Mouse (Mus musculus) spleen, adult 12 weeks (tissue): Measurements from ENCODE around the gene Ptpre.

Experiments
- DNase-seq: peaks from one replicate; pipeline ENCODE4 v3.0.0; 2022; ENCODE audit warnings: low spot score

The Ptpre gene

DNA sequence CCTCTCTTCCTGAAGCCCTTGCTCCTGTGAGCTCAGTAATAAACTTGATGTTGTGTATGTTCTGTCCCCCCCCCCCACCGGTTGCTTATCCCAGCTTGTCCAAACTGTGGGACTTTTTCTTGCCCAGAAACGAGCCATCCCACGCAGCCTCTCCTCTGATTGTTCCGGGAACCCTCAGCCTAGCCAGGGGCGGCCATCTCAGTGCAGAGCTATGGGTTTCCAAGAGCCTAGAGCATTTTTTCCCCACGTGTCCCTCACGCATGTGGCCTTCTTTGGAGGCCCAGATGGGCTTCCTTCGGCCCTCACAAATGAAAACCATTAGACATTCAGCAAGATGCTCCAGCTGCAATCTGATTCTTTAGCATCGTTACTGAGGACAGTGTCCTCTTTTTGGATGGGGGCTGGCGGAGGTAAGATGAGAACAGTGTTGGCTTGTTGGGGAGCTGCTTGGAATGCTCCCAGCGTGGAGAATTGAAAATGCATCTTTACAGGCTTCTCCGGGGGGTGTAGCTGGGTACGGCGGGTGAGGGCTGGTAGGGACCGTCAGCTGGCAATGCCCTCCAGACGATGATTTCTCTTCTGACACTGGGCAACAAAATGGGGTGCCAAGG, 41.5 kb downstream of the Ptpre start:
- no peak for DNase-seq

DNA sequence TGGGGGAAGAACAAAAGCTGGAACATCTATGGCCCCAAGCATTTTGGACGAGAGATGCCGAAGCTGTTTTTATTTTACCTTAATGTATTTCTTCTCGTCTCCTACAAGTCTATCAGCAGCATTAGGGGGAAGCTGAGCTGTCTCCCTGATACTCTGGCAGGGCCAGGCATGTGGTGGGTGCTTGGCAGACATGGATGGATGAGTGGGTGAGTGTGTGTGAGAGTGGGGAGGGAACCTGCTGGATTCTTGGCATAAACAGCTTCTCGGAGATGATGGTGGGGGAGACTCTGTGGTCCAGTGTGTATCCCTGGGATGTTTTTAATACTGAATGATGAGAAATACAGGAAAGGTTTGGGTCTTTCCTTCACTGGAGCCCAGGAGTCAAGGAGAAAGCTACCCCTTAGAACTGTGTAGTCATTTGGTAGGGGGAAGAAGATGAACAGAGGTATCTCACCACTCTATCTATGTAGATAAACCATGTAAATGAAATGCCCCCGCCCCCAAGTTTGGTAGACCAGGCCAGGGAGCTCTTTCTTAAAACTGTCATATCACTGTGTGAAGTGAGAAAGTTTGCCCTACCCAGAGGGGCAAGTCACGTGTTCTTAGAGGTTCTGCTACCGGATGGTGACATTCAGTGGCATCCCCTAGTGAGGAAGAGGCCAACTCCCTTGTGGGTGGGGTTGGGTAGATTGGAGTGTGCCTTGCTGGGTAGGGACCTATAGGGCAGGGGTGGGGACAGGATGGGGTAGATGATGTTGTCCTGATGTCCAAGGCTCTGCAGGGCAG, 43.2 kb downstream of the Ptpre start:
- no peak for DNase-seq

DNA sequence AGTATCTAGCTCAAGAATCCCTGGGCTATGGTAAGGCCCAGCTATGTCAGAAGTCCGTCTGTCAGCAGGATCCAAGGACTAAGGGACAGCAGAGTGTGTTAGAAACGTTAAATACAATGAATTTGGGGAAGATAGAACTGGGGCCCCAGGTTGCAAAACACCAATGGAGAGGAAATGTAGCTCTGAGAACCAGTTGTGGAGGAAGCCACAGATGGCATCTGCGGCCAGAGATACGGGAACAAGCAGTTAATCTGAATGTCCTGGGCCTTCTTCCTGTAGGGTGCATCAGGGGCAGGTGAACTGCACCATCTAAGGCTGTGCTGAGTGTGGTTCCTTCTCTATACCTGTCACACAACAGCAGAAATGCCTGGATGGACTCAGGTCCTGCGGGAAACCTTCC, 43.8 kb downstream of the Ptpre start:
- DNase-seq, result no peak

DNA sequence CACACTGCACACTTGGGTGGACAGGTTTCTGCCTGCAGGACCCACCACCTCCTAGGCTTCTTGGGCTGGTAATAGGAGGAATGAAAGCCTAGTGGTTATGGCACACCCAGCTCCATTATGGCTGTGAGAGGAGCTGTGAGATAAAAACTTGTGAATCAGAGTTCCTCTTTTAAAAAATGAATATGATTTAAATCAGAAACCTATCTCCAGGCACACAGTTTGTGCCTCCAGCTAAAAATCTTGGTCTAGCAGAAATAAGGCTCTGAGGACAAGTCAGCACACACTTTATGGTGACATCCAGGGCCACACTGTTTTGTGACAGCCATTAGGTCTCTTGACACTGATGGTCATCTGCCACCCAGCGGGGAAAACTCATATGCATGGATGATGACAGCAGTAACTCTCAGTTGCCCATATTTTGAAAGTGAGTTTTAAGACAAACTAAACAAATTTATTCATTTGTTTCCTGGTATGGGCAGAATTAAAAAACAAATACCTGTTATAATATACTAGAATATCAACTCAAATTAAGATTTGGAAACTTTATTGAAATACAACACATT, 47.9 kb downstream of the Ptpre start:
- no peak for DNase-seq

DNA sequence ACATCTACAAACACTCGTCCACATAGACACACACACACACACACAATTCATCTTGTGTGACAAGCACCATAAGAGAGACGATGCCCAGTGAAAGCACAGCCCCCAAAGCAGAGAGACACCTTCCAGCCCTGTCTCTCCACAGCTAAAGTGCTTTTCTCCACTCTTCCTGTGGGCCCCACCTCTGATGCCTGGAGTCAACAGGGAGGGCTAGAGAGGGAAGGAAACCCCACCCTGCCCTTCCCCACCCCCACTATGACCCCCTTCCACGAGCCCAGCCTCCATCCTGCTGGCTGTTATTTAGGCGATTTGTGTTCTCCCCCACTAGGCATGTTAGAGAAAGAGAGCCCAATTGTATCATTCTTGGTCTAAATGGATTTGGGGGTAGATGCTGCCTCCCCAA, 49.1 kb downstream of the Ptpre start:
- DNase-seq, result no peak

DNA sequence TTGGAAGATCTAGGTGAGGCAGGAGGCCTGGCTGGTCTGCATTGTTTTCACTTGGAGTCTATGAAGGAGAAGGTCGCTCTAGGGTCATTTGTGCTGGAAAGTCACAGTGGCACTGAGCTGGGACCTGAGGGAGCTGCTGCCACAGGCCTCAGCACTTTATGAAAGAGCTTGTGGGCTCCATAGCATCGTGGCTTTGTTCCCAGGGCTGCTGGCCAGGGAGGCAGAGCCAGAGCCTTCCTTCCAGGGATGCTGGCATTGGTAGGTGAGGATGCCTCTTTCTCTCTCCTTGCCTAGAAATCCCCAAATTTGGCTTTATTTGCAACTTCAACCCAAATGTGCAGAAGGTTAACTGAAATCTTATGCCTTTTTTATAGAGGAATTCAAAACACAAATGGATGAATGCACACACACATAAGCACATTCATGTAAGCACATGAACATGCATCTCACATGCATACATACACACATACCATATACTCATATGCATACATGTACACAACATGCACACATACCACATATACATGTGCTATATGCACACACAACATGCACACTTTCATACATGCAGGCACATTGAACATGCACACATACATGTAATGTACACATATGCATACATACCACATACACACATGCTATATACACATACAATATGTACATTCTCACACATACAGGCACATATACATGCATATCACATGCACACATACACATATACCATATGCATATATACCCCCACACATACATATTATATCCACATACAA, 50.7 kb downstream of the Ptpre start:
- no peak for DNase-seq

DNA sequence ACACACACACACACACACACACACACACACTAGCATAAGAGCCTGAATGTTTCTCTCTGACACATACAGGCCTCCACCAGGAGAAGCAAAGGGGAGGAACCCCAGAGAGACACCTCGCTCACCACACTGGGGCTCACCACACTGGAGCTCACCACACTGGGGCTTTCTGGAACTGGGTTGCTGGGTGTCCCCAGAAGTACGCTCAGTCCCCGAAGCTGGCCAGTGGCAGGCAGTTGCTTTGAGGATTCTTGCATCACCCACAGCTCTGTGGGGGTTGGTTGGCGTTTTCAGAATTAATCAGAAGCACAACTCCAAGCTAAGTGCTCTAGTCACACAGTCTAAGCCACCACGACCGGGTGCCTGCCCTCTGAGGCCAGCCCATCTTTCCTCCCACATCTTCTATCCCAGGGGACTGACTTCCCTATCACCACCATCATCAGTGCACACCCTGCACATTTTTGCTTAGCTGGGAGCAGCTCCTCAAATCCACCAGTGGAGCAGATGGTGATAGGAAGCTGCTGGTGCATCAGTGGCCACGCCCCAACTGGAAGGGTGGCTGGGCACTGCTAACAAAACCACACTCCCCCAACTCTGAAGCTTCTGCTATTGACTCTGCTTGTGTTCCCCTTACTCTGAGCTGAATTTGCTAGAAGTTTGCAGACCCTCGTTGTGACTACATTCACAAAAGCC, 51.5 kb downstream of the Ptpre start:
- no peak for DNase-seq

DNA sequence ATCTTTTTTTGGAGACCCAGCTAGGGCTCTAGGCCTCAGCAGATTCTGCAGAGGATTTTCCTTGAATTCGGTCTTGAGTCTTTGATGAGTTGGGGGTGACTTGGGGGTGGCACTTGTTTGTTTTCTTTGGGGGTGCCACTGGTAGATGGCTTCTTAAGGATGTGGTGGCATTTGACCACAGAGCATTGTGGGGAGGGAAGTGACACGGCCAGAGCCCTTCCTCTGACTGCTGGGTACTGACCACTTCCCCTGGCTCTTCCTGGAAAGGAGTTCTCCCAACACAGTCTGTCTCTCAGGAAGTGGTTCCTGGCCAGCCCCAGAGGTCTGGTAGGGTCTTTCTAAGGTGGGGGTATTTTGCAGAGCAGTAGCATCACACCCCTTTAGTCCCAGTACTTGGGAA, 54.2 kb downstream of the Ptpre start:
- DNase-seq, result no peak

DNA sequence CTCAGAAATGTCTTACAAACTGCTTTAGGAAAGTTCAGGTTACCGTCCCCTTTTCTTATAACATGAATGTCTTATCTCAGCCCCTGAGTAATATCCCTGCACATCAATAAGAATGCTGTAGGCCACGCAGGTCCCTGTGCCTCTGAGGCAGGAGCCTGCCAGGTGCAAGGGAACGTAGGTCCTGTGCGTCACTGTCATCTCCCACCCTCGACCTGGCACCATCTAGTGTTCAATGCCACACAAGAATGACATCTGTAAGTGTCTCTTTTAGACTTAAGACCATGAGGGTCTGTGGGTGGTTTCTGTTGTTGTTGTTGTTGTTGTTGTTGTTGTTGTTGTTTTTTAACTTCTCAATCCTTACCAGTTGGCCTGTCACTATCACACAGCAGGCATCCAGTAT, 56.0 kb downstream of the Ptpre start:
- DNase-seq, result no peak

DNA sequence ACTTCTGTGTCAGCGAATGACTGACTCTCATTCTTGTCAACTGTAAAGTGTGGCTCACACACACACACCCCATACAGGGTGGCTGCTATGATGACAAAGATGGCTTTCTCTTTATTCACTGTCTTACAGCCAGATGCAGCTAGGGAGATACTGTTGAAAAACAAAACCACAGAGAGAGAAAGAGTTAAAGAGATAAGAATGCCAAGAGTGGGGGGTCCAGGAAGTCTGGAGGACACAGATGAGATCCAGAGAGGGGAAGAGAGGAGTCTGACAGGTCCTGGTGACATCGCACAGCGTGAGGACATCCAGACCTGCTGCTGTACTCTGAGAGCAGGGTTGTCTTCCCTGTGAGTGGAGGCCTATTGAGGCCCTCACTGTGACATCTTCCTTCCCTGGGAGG, 56.5 kb downstream of the Ptpre start:
- DNase-seq, result no peak

DNA sequence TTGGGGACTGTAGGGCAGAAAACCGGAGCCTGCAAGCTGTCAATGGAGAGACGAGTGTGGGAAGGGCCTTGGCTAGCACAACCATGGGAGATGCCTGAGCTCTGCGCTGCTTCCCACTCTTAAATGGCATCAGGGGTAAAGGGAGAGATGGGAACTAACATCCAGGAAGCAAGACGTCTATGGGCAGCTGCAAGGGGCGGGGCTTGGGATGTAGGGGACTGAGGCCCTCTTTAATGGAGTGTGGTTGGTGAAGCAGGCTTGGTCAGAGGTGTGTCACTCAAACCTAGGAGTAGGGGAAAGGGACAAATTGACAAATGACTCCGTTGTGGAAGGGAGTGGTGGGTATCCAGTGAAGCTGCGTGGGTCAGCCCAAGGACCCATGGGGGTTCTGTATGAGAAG, 57.4 kb downstream of the Ptpre start:
- DNase-seq, result no peak

DNA sequence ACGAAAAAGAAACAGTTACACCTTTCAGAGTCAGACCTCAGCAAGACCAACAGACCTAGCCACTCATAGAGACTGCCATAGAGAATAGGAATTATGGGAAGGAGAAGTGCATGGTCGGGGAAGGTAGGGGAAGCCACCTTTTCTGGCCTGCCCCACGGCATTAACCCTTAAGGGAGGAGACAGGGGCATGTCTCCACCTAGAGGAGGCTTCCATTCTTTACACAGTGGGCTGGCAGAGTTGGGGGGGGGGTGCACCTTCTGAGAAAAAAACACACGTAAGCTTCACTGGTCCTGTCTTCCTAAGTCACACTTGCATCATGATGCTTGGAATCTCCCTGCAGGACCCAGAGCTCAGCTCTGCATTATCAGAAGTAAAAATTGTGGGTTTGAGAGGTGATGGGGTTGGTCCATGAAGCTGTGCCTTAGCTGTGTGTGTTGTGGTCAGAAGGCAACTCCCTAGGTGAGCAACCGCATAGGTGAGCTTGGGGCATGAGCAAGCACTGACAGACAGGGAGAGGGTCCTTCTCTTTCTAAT, 58.4 kb downstream of the Ptpre start:
- no peak for DNase-seq

DNA sequence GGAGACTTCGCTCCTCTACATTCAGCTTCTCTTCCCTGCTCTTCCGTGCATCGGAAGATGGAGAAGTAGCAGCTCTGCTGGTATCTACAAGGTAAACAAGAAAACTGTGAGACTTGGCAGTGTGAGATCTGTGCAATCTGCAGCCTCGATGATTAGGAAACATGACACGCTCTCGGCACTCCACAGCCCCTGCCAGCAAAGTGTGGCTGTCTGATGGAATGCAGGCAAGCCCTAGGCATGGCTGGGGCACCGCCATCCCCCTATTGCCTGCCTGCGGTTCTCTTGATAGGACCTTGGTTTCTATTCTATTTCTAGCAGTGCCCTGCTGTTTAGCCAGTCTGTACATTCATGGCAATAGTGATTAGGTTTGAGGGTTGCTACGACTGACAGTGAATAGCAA, 59.7 kb downstream of the Ptpre start:
- no peak for DNase-seq

DNA sequence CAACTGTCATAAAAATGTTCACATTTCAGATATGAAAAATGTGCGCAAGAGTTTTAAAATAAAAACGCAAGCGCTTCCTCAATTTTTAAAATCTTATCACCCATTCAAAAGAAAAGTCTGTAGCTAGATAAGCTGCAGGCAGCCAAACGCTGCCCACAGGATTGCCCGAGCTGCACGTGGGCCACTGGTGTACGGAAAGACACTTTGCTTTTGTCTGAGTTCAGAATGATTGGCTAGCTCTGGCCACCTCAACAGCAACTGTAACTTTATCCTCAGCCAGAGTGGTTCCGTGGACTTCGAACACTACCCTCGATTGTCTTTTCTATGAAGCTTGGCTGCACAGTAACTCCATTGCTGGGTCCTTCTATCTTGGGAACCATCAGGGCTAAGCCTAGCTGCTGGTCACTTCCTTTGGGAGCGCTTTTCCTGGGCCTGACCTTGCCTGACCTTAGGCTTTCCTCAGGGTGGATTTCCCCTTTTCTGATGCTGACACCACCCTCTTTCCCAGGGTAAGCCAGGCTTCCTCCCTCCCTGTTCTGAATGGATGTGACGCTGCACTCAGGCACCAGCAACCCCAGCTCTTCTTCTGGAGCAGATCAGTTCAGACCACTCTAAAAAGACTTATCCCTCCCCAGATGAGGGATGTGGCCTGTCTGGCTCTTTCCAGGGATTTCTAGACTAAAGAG, 60.5 kb downstream of the Ptpre start:
- no peak for DNase-seq

DNA sequence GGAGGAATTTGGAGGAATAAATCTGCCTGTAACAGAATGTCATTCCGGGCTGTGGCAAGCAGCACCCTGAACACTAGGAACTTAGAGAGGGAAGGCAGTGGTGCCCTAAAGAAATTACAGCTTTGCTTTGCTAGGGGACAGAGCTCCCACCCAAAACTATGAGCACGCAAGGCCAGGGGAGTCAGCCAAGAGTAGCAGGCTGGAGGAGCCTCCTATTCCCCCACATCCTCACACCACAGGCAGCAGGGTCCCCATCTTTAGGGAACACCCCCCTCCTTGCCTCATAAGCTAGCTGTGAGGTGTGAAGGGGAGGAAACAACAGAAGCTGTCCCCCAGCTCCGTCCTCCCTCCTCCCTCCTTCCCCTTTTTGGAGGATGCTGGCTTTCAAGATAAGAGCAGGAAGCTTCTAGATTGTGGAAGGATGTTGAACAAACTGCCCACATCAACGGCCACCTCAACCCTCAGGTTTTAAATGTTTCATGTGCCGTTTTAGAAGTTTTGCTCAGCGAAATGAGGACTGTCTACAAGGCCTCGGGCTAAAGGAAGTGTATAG, 61.1 kb downstream of the Ptpre start:
- no peak for DNase-seq

DNA sequence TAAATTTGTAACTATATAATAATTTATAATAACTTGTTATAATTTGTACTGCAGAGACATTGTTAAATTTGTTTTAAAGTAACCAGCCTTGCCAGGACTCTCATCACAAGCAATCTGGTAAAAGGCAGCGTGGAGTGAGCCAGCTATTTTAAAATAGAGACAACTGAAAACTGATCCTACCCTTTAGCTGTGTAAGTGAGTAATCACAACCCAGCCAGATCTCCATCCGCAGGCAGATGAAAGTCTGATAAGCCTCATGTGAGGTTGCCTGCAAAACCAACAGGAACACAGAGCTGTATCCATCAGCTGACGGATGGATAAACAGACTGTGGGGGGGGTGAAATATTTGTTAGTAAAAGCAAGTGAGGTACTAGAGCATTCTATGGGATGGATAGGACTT, 62.8 kb downstream of the Ptpre start:
- no peak for DNase-seq

DNA sequence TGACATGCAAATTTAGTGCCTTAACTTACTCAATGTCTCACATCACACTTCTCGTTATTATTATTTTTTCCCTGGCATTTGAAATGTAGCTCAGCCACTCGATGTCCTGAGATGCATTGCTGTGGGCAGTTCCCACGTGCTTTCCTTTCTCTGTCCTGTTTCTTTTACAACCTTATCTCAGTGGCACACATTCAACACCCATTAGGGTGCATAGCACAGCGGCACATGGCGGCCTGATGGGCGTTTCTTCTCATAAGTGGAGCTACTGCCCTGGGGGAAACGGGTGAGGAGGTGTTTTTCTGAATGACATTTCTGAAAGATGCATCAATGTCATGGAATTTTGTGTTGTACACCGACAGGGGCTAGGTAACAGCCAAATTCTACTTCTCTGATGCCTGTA, 64.3 kb downstream of the Ptpre start:
- no peak for DNase-seq

DNA sequence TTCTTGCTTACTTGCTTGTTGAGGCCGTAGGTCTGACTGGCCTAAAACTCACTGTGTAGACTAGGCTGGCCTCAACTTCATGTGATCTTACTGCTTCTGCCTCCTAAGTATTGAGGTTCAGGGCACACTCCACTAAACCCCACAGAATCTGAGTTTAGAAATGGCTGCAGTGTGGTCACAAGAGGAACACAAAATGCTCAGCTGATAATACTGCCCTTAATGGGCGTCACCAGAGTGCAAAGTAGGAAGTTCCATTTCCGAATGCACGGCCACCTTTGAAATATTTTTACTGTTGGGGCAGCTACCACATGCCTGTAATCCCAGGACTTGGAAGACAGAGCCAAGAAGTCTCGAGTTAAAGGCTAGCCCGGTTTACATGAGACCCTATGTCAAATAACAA, 65.0 kb downstream of the Ptpre start:
- DNase-seq, result no peak

DNA sequence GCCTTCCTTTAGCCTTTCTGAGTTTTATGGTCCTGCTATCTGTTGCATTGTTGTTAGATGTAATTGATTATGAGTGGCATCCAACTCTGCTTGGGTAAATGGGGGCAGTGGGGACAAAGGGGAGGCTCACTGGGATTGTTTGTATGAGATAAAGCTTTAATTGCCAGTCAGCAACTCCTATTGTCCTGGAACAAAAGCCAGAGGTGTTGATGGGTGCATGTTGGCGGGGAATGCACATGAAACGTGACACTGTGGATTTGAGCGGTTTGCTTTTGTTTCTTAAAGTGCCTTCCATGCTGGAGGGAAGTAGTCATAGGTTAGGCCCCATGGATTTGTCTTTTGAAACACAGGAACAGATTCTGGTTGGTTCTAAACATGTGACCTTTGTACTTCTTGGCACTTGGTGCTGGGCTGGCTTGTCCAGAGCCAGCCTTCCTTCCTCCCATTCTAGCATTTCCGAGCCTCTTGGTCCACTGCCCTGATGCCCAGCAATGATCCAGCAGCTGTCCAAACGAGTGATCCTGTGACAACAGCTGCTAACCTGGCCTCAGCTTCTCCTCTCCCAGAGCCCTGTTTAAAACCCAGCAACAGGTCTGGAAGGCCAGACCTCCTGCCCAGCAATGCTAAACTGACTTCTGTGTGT, 65.7 kb downstream of the Ptpre start:
- no peak for DNase-seq

DNA sequence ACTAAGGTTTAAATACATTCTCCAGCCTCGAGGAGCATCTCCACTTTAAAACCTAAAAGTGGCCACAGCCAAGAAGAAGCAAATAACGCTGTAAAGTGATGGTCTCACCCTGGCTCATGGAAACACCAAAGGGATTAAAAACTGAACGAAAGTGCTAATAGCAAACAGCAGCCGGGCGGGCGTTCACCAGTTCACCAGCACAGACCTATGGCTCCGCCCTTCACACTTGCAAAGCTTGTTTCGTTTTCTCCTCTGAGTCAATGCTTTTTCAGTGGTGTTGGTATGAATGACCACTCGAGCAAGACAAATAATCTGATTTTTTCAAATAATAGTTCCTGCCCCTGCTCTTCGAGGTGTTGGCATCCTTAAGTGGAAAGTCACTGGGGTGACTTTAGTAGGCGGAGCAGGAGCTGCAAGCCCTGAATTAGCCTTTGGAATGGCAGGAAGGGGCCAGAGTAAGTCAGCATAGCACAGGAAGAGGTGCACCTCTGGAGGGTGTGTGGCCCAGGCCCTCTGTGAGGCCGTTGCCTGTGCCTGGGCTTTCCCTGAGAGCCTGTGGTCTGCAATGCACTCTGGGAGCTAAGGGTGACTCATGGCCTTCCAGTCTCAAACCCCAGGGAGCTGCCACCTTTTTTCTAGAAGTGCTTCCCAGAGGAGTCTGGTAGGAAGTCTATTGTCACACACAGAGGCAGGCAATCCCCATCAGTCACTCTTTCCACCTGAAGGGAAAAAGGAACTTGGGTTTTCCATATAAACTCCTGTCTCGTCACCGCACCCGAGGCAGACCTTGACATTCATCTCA, 67.9 kb downstream of the Ptpre start:
- no peak for DNase-seq
